Mouse (Mus musculus): ENCODE measurements around the gene Gm49361. TPM values are rescaled to one million over a fixed set of nuclear protein-coding genes. Genes with fewer than 3 reads are reported as not detected.

The Gm49361 gene
- polyA plus RNA-seq, 1 experiment from 2014 or later = not detected

- 77% methylated on average over 6 of the region's 6 CpGs for WGBS (ENCODE audit: insufficient replicate concordance)
- H3K27me3 ChIP-seq (replicated peaks) = no peaks in the 10 kb centered on the region
Measured at GRCm38 (mm10) chr14:57686647-57687046, 59.3 kb downstream of the Gm49361 start.

GRCm38 (mm10) chr14:57684579-57684978, 61.3 kb downstream of the Gm49361 start:
- H3K9ac ChIP-seq = no peak overlapping the region
- H3K36me3 ChIP-seq = no peaks in the 10 kb centered on the region
- no peak overlapping the region for H3K4me3 ChIP-seq
- no peak overlapping the region for H3K4me2 ChIP-seq
- 5% methylated on average over 1 of the region's 1 CpGs for whole genome bisulfite sequencing (ENCODE audit: insufficient replicate concordance)
- H3K9me3 ChIP-seq (replicated peaks) = no peaks in the 10 kb centered on the region
- no peak overlapping the region for H3K27ac ChIP-seq
- ATAC-seq = peak; percentile 57; the same call in 1 of the 2 replicates
- H3K27me3 ChIP-seq (replicated peaks) = no peaks in the 10 kb centered on the region
- peaks cover 7% of the 10 kb centered on the region; the same call in 1 of the 2 replicates for H3K4me1 ChIP-seq

More at GRCm38 (mm10) chr14:57686647-57687046, 59.3 kb downstream of the Gm49361 start:
- H3K4me2 ChIP-seq = no peak overlapping the region
- H3K4me1 ChIP-seq = peaks cover 25% of the 10 kb centered on the region
- no peak overlapping the region for H3K27ac ChIP-seq
- no peak overlapping the region for H3K4me3 ChIP-seq
- no peak overlapping the region for H3K9ac ChIP-seq
- H3K9me3 ChIP-seq (replicated peaks) = no peaks in the 10 kb centered on the region
- peaks cover 11% of the 10 kb centered on the region for H3K36me3 ChIP-seq
- ATAC-seq = no peak

GRCm38 (mm10) chr14:57682751-57683150, 63.2 kb downstream of the Gm49361 start:
- Histone ChIP-seq H3K27ac (no peak overlapping the region), H3K27me3 (replicated peaks) (no peaks in the 10 kb centered on the region), H3K4me3 (no peak overlapping the region), H3K9me3 (replicated peaks) (no peaks in the 10 kb centered on the region), H3K4me1 (no peaks in the 10 kb centered on the region), H3K9ac (no peak overlapping the region), H3K36me3 (no peaks in the 10 kb centered on the region), H3K4me2 (no peak overlapping the region)
- WGBS (ENCODE audit: insufficient replicate concordance) = 78% methylated on average over 4 of the region's 4 CpGs
- no peak for ATAC-seq

GRCm38 (mm10) chr14:57679958-57680535, 65.9 kb downstream of the Gm49361 start:
- WGBS (ENCODE audit: insufficient replicate concordance) = 30% methylated on average over 5 of the region's 5 CpGs
- H3K4me3 ChIP-seq = no peak overlapping the region
- no peak overlapping the region for H3K9ac ChIP-seq
- no peak overlapping the region for H3K4me2 ChIP-seq
- no peaks in the 10 kb centered on the region for H3K27me3 ChIP-seq (replicated peaks)
- H3K9me3 ChIP-seq (replicated peaks) = no peaks in the 10 kb centered on the region
- no peaks in the 10 kb centered on the region for H3K36me3 ChIP-seq
- ATAC-seq = no peak
- H3K4me1 ChIP-seq = no peaks in the 10 kb centered on the region
- no peak overlapping the region for H3K27ac ChIP-seq

GRCm38 (mm10) chr14:57679523-57679922, 66.4 kb downstream of the Gm49361 start:
- Histone ChIP-seq H3K36me3 (no peaks in the 10 kb centered on the region), H3K9me3 (replicated peaks) (no peaks in the 10 kb centered on the region), H3K4me1 (no peaks in the 10 kb centered on the region), H3K27me3 (replicated peaks) (no peaks in the 10 kb centered on the region), H3K4me2 (no peak overlapping the region), H3K27ac (no peak overlapping the region), H3K9ac (no peak overlapping the region), H3K4me3 (no peak overlapping the region)
- WGBS (ENCODE audit: insufficient replicate concordance) = 12% methylated on average over 1 of the region's 1 CpGs
- no peak for ATAC-seq

GRCm38 (mm10) chr14:57675481-57675880, 70.4 kb downstream of the Gm49361 start:
- Histone ChIP-seq H3K27ac (no peak overlapping the region), H3K9ac (no peak overlapping the region), H3K4me2 (no peak overlapping the region), H3K4me3 (no peak overlapping the region), H3K4me1 (no peaks in the 10 kb centered on the region), H3K36me3 (no peaks in the 10 kb centered on the region), H3K27me3 (replicated peaks) (no peaks in the 10 kb centered on the region), H3K9me3 (replicated peaks) (no peaks in the 10 kb centered on the region)
- WGBS (ENCODE audit: insufficient replicate concordance) = 66% methylated on average over 2 of the region's 2 CpGs
- no peak for ATAC-seq

- Histone ChIP-seq H3K9ac (peak overlapping the region; percentile 91), H3K4me2 (peak overlapping the region; percentile 76), H3K4me3 (peak overlapping the region; percentile 81), H3K27ac (peak overlapping the region; percentile 98), H3K27me3 (replicated peaks) (no peaks in the 10 kb centered on the region), H3K4me1 (peaks cover 42% of the 10 kb centered on the region), H3K9me3 (replicated peaks) (no peaks in the 10 kb centered on the region), H3K36me3 (peaks cover 9% of the 10 kb centered on the region; the same call in 1 of the 2 replicates)
- ATAC-seq = no peak
- WGBS (ENCODE audit: insufficient replicate concordance) = 6% methylated on average over 10 of the region's 10 CpGs
Measured at GRCm38 (mm10) chr14:57665628-57665950, 80.3 kb downstream of the Gm49361 start.

- Histone ChIP-seq H3K4me2 (peak within 1 kb of the TSS; percentile 76), H3K9me3 (replicated peaks) (no peaks in the 10 kb centered on the region), H3K9ac (peak within 1 kb of the TSS; percentile 91), H3K27ac (peak within 1 kb of the TSS; percentile 98), H3K27me3 (replicated peaks) (no peaks in the 10 kb centered on the region), H3K36me3 (peaks cover 9% of the 10 kb centered on the region; the same call in 1 of the 2 replicates), H3K4me3 (peak within 1 kb of the TSS; percentile 81), H3K4me1 (peaks cover 42% of the 10 kb centered on the region)
- under 1% methylated on average over 73 of the region's 80 CpGs for WGBS (ENCODE audit: insufficient replicate concordance)
- peak; percentile 90 for ATAC-seq
Measured at GRCm38 (mm10) chr14:57664822-57665627, 80.9 kb downstream of the Gm49361 start, which contains the start of gene Xpo4. Gene Xpo4, minus strand, starts transcription at chr14:57665430.

- peak overlapping the region; percentile 76 for H3K4me2 ChIP-seq
- ATAC-seq = peak; percentile 59
- peak overlapping the region; percentile 81 for H3K4me3 ChIP-seq
- no peaks in the 10 kb centered on the region for H3K9me3 ChIP-seq (replicated peaks)
- peak overlapping the region; percentile 98 for H3K27ac ChIP-seq
- H3K27me3 ChIP-seq (replicated peaks) = no peaks in the 10 kb centered on the region
- peaks cover 12% of the 10 kb centered on the region; the same call in 1 of the 2 replicates for H3K36me3 ChIP-seq
- peaks cover 42% of the 10 kb centered on the region for H3K4me1 ChIP-seq
- H3K9ac ChIP-seq = peak overlapping the region; percentile 91
- under 1% methylated on average over 19 of the region's 19 CpGs for WGBS (ENCODE audit: insufficient replicate concordance)
Measured at GRCm38 (mm10) chr14:57664311-57664821, 81.5 kb downstream of the Gm49361 start.

GRCm38 (mm10) chr14:57663630-57664029, 82.3 kb downstream of the Gm49361 start:
- Histone ChIP-seq H3K9me3 (replicated peaks) (no peaks in the 10 kb centered on the region), H3K27me3 (replicated peaks) (no peaks in the 10 kb centered on the region), H3K4me1 (peaks cover 43% of the 10 kb centered on the region), H3K36me3 (peaks cover 16% of the 10 kb centered on the region; the same call in 1 of the 2 replicates), H3K4me3 (peak overlapping the region; percentile 81), H3K9ac (peak overlapping the region; percentile 91), H3K4me2 (peak overlapping the region; percentile 76), H3K27ac (0 out of 2 replicates have a peak overlapping the region, but pooled peaks have one; percentile 1)
- ATAC-seq = no peak
- 23% methylated on average over 1 of the region's 1 CpGs for WGBS (ENCODE audit: insufficient replicate concordance)

GRCm38 (mm10) chr14:57658301-57658700, 87.6 kb downstream of the Gm49361 start:
- Histone ChIP-seq H3K27me3 (replicated peaks) (no peaks in the 10 kb centered on the region), H3K4me1 (peaks cover 27% of the 10 kb centered on the region), H3K9ac (no peak overlapping the region), H3K9me3 (replicated peaks) (0 out of 2 replicates have a peak, but pooled peaks cover 3% of the 10 kb centered on the region), H3K4me2 (no peak overlapping the region), H3K36me3 (peaks cover 35% of the 10 kb centered on the region), H3K4me3 (no peak overlapping the region), H3K27ac (no peak overlapping the region)
- WGBS (ENCODE audit: insufficient replicate concordance) = 92% methylated on average over 4 of the region's 4 CpGs
- ATAC-seq = no peak

- H3K4me2 ChIP-seq = no peak overlapping the region
- no peaks in the 10 kb centered on the region for H3K27me3 ChIP-seq (replicated peaks)
- H3K27ac ChIP-seq = no peak overlapping the region
- H3K4me3 ChIP-seq = no peak overlapping the region
- 0 out of 2 replicates have a peak, but pooled peaks cover 3% of the 10 kb centered on the region for H3K9me3 ChIP-seq (replicated peaks)
- peaks cover 19% of the 10 kb centered on the region for H3K4me1 ChIP-seq
- 87% methylated on average over 2 of the region's 2 CpGs for WGBS (ENCODE audit: insufficient replicate concordance)
- no peak overlapping the region for H3K9ac ChIP-seq
- peaks cover 35% of the 10 kb centered on the region for H3K36me3 ChIP-seq
- ATAC-seq = no peak
Measured at GRCm38 (mm10) chr14:57657500-57657899, 88.4 kb downstream of the Gm49361 start.

Measured in liver, embryonic 12.5 days (tissue).